Mouse (Mus musculus): ENCODE measurements around the gene Fkbp15. TPM values are rescaled to one million over a fixed set of nuclear protein-coding genes. Genes with fewer than 3 reads are reported as not detected.

The Fkbp15 gene
- polyA plus RNA-seq, 1 experiment from 2014 or later, result 23.0 TPM

DNA sequence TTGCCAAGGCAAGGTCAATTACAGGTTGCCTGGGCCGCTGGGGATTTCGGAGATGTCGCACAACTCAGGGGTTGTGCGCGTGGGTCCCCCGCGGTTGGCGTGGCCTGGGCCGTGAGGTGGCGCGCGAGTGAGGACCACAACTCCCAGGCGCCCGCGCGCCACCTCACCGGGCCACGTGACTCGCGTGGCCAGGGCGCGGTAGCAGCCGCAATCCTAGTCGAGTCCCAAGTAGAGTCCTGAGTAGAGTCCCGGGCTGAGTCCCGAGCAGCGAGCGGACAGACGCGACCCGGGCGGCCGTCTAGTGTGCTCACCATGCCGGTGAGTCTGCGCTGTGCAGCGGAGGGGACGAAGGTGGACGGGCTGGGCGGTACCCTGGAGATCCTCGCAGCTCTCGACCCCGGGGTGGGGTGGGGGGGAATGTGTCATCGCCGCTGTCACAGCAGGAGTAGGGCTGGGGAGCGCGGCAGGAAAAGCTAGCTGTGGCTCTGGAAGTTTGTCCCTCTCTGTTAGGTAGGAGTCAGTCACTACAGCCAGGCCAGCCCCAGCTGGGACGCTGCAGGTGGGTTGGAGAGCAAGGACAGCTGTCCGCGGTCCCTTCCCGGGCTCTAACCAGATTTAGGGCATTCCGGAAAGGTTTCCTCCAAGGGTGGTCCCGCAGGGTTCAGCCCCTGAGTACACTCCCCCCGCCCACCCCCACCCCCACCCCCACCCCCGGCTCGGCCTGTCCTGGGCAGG lies 73.9 kb downstream of the Fkbp15 start:
- Histone ChIP-seq H3K9me3 (ENCODE audit: control insufficient read depth, low read length) (no peaks in the 10 kb centered on the region), H3K9ac (replicated peaks; ENCODE audit: low read length) (peak overlapping the region; percentile 60), H3K36me3 (ENCODE audit: control insufficient read depth, insufficient read depth, low read length) (no peaks in the 10 kb centered on the region), H3K27ac (replicated peaks; ENCODE audit: low read depth, low read length) (0 out of 2 replicates have a peak overlapping the region, but pooled peaks have one; percentile 33), H3K4me1 (ENCODE audit: control insufficient read depth, insufficient read depth, low read length) (peaks cover 14% of the 10 kb centered on the region; the same call in 1 of the 2 replicates), H3K4me3 (replicated peaks; ENCODE audit: low read depth, low read length) (peak overlapping the region; percentile 75), H3K27me3 (ENCODE audit: control insufficient read depth, insufficient read depth, low read length) (no peaks in the 10 kb centered on the region), H3K4me2 (ENCODE audit: low read length) (peak overlapping the region; percentile 76)
- ATAC-seq (ENCODE audit: low FRiP score, low TSS enrichment) (peak; percentile 95), DNase-seq (peak; percentile 92)
- 1% methylated on average over 55 of the region's 55 CpGs for WGBS

DNA sequence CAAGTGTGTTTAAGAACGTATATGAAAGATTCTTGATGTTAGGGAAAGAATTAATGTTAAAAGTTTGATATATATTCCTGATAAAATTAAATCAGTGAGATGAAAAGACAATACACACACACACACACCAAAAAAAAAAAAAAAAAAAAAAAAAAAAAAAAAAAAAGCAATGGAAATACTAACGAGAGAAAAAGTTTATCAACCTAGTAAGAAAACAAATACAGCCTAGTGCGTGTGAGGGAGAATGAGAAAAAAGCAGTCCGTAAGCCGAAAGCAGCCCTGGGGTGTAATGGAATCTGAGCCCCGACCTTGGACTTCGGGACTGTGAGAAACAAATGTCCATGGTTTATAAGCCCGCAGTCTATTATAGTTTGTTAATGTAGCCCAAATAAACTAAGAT lies 74.8 kb downstream of the Fkbp15 start:
- Histone ChIP-seq H3K4me2 (ENCODE audit: low read length) (peak overlapping the region; percentile 76), H3K4me3 (replicated peaks; ENCODE audit: low read depth, low read length) (no peak overlapping the region; the same call in 1 of the 2 replicates), H3K4me1 (ENCODE audit: control insufficient read depth, insufficient read depth, low read length) (peaks cover 14% of the 10 kb centered on the region; the same call in 1 of the 2 replicates), H3K9me3 (ENCODE audit: control insufficient read depth, low read length) (no peaks in the 10 kb centered on the region), H3K27me3 (ENCODE audit: control insufficient read depth, insufficient read depth, low read length) (no peaks in the 10 kb centered on the region), H3K27ac (replicated peaks; ENCODE audit: low read depth, low read length) (no peak overlapping the region), H3K36me3 (ENCODE audit: control insufficient read depth, insufficient read depth, low read length) (no peaks in the 10 kb centered on the region), H3K9ac (replicated peaks; ENCODE audit: low read length) (no peak overlapping the region)
- ATAC-seq (ENCODE audit: low FRiP score, low TSS enrichment) (no peak), DNase-seq (no peak)
- WGBS, result 83% methylated on average over 8 of the region's 8 CpGs

- Histone ChIP-seq H3K4me3 (replicated peaks; ENCODE audit: low read depth, low read length) (no peak overlapping the region), H3K9me3 (ENCODE audit: control insufficient read depth, low read length) (no peaks in the 10 kb centered on the region), H3K4me1 (ENCODE audit: control insufficient read depth, insufficient read depth, low read length) (peaks cover 13% of the 10 kb centered on the region; the same call in 1 of the 2 replicates), H3K27ac (replicated peaks; ENCODE audit: low read depth, low read length) (no peak overlapping the region), H3K4me2 (ENCODE audit: low read length) (no peak overlapping the region), H3K36me3 (ENCODE audit: control insufficient read depth, insufficient read depth, low read length) (no peaks in the 10 kb centered on the region), H3K27me3 (ENCODE audit: control insufficient read depth, insufficient read depth, low read length) (no peaks in the 10 kb centered on the region), H3K9ac (replicated peaks; ENCODE audit: low read length) (no peak overlapping the region)
- WGBS, result 70% methylated on average over 7 of the region's 7 CpGs
- no peak for DNase-seq
- no peak for ATAC-seq (ENCODE audit: low FRiP score, low TSS enrichment)
These were observed 77.4 kb downstream of the Fkbp15 start for GRCm38 (mm10) chr4:62282969-62283368.

- Histone ChIP-seq H3K4me1 (ENCODE audit: control insufficient read depth, insufficient read depth, low read length) (peaks cover 3% of the 10 kb centered on the region; the same call in 1 of the 2 replicates), H3K27ac (replicated peaks; ENCODE audit: low read depth, low read length) (no peak overlapping the region), H3K27me3 (ENCODE audit: control insufficient read depth, insufficient read depth, low read length) (no peaks in the 10 kb centered on the region), H3K36me3 (ENCODE audit: control insufficient read depth, insufficient read depth, low read length) (no peaks in the 10 kb centered on the region), H3K9ac (replicated peaks; ENCODE audit: low read length) (no peak overlapping the region), H3K4me3 (replicated peaks; ENCODE audit: low read depth, low read length) (no peak overlapping the region), H3K4me2 (ENCODE audit: low read length) (no peak overlapping the region), H3K9me3 (ENCODE audit: control insufficient read depth, low read length) (no peaks in the 10 kb centered on the region)
- 57% methylated on average over 5 of the region's 5 CpGs for WGBS
- DNase-seq (no peak), ATAC-seq (ENCODE audit: low FRiP score, low TSS enrichment) (no peak)
These were observed 79.0 kb downstream of the Fkbp15 start for GRCm38 (mm10) chr4:62281319-62281718.

- H3K4me2 ChIP-seq (ENCODE audit: low read length), result no peak overlapping the region
- H3K36me3 ChIP-seq (ENCODE audit: control insufficient read depth, insufficient read depth, low read length), result no peaks in the 10 kb centered on the region
- no peaks in the 10 kb centered on the region for H3K4me1 ChIP-seq (ENCODE audit: control insufficient read depth, insufficient read depth, low read length)
- no peak overlapping the region for H3K27ac ChIP-seq (replicated peaks; ENCODE audit: low read depth, low read length)
- no peaks in the 10 kb centered on the region for H3K27me3 ChIP-seq (ENCODE audit: control insufficient read depth, insufficient read depth, low read length)
- H3K9me3 ChIP-seq (ENCODE audit: control insufficient read depth, low read length), result no peaks in the 10 kb centered on the region
- DNase-seq, result no peak
- WGBS, result 84% methylated on average over 4 of the region's 4 CpGs
- ATAC-seq (ENCODE audit: low FRiP score, low TSS enrichment), result no peak
- H3K9ac ChIP-seq (replicated peaks; ENCODE audit: low read length), result no peak overlapping the region
- no peak overlapping the region for H3K4me3 ChIP-seq (replicated peaks; ENCODE audit: low read depth, low read length)
These were observed 82.3 kb downstream of the Fkbp15 start for GRCm38 (mm10) chr4:62278081-62278480.

DNA sequence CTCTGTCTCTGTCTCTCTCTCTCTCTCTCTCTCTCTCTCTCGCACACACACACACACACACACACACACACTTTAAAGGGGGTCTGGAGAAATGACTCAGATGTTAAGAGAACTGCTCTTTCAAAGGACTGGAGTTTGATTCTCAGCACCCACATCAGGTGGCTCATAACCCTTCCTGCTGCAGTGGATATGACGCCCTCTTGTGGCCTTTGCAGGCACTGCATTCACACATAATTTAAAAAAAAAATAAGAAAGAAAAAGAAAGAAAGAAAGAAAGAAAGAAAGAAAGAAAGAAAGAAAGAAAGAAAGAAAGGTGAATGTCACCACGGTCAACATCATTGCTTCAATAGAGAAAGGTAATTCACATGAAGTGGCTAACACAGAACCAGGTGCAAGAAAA lies 83.1 kb downstream of the Fkbp15 start:
- Histone ChIP-seq H3K27me3 (ENCODE audit: control insufficient read depth, insufficient read depth, low read length) (no peaks in the 10 kb centered on the region), H3K9me3 (ENCODE audit: control insufficient read depth, low read length) (no peaks in the 10 kb centered on the region), H3K4me1 (ENCODE audit: control insufficient read depth, insufficient read depth, low read length) (no peaks in the 10 kb centered on the region), H3K9ac (replicated peaks; ENCODE audit: low read length) (no peak overlapping the region), H3K27ac (replicated peaks; ENCODE audit: low read depth, low read length) (no peak overlapping the region), H3K4me3 (replicated peaks; ENCODE audit: low read depth, low read length) (no peak overlapping the region), H3K4me2 (ENCODE audit: low read length) (no peak overlapping the region), H3K36me3 (ENCODE audit: control insufficient read depth, insufficient read depth, low read length) (no peaks in the 10 kb centered on the region)
- no peak for DNase-seq
- 70% methylated on average over 3 of the region's 3 CpGs for WGBS
- ATAC-seq (ENCODE audit: low FRiP score, low TSS enrichment), result no peak

DNA sequence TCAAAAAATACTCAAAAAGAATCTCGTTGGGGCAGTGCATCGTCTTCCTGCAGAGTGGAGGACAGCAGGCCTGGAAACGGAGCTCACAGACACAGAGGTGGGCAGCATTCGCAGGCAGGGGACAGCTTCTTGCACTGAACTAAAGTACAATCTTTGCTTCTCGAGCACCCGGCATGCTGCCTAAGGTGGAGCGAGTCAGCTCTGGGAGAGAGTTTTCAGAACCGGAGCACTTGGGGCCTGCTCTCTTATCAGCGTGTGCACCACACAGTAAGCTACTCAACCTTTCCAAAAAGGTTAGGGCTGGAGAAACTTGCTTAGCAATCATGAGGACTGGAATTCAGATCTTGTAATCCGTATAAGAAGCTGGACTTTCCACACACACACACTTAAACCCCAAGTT lies 83.7 kb downstream of the Fkbp15 start:
- ATAC-seq (ENCODE audit: low FRiP score, low TSS enrichment) (no peak), DNase-seq (no peak)
- H3K9me3 ChIP-seq (ENCODE audit: control insufficient read depth, low read length), result no peaks in the 10 kb centered on the region
- no peaks in the 10 kb centered on the region for H3K36me3 ChIP-seq (ENCODE audit: control insufficient read depth, insufficient read depth, low read length)
- no peak overlapping the region for H3K4me3 ChIP-seq (replicated peaks; ENCODE audit: low read depth, low read length)
- 89% methylated on average over 10 of the region's 10 CpGs for WGBS
- no peak overlapping the region for H3K9ac ChIP-seq (replicated peaks; ENCODE audit: low read length)
- no peak overlapping the region for H3K27ac ChIP-seq (replicated peaks; ENCODE audit: low read depth, low read length)
- H3K4me2 ChIP-seq (ENCODE audit: low read length), result no peak overlapping the region
- H3K27me3 ChIP-seq (ENCODE audit: control insufficient read depth, insufficient read depth, low read length), result no peaks in the 10 kb centered on the region
- H3K4me1 ChIP-seq (ENCODE audit: control insufficient read depth, insufficient read depth, low read length), result no peaks in the 10 kb centered on the region

DNA sequence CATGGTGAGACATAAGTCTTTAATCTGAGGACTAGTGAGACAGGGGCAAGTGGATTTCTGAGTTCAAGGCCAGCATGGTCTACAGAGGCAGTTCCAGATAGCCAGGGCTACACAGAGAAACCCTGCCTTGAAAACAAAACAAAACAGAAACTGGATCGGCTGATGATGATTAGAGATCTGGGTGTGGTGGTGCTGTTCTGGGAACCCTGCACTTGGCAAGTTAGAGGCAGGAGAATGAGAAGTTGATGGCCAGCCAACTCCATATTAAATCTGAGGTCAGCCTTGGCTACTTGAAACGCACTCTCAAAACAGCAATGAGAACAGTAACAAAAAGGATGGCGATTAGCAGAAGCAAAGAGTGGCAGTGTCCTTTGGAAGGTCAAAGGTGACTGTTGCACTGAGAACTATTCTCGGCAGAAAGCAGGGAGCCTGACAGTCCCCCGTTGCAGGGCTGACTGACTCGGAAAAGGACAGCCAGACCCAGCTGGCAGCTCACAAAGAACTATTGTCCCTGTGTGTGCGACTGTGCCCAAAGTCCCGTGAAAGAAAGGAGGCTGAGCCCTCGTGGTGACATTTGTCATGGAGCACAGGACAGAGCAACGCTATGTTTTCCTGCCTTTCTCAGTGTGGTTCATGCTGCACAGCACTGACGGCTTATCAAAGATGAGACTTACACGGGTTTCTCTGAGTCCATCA lies 85.4 kb downstream of the Fkbp15 start:
- H3K9ac ChIP-seq (replicated peaks; ENCODE audit: low read length), result no peak overlapping the region
- no peak overlapping the region for H3K4me3 ChIP-seq (replicated peaks; ENCODE audit: low read depth, low read length)
- no peak overlapping the region; the same call in 1 of the 2 replicates for H3K4me2 ChIP-seq (ENCODE audit: low read length)
- H3K4me1 ChIP-seq (ENCODE audit: control insufficient read depth, insufficient read depth, low read length), result no peaks in the 10 kb centered on the region
- DNase-seq, result peak; percentile 41
- H3K9me3 ChIP-seq (ENCODE audit: control insufficient read depth, low read length), result no peaks in the 10 kb centered on the region
- H3K27ac ChIP-seq (replicated peaks; ENCODE audit: low read depth, low read length), result no peak overlapping the region
- H3K27me3 ChIP-seq (ENCODE audit: control insufficient read depth, insufficient read depth, low read length), result no peaks in the 10 kb centered on the region
- ATAC-seq (ENCODE audit: low FRiP score, low TSS enrichment), result peak; percentile 76; the same call in 1 of the 2 replicates
- H3K36me3 ChIP-seq (ENCODE audit: control insufficient read depth, insufficient read depth, low read length), result no peaks in the 10 kb centered on the region
- under 1% methylated on average over 12 of the region's 12 CpGs for WGBS

All from midbrain, embryonic 14.5 days (tissue).